Mouse (Mus musculus) embryonic facial prominence, embryonic 11.5 days (tissue): Measurements from ENCODE around the gene 3425401B19Rik. TPM values are rescaled to one million over a fixed set of nuclear protein-coding genes. Genes with fewer than 3 reads are reported as not detected.

Source experiments
- ATAC-seq: fragments of 200-750 bp; cut with Nextera tagmentation; replicated peaks from 2 replicates; pipeline ENCODE4 v1.8.0; 2017; ENCODE audit warnings: low read depth; ENCODE audit not compliant: insufficient number of reproducible peaks, low FRiP score, low TSS enrichment
- DNase-seq: peaks from one replicate; pipeline ENCODE4 v3.0.0-alpha.2; 2015; ENCODE audit warnings: low spot score
- H3K27ac ChIP-seq: fragments of 300-500 bp; sonication (generic); replicated peaks from 2 replicates; pipeline ENCODE4 v1.5.1; 2014; ENCODE audit warnings: mild to moderate bottlenecking, low read depth, low read length, control low read depth
- H3K27me3 ChIP-seq: fragments of 300-500 bp; sonication (generic); 2 replicates; pipeline ENCODE4 v1.6.1; 2014; ENCODE audit warnings: mild to moderate bottlenecking, low read length, moderate library complexity, mixed read lengths; ENCODE audit not compliant: control insufficient read depth, insufficient read depth
- H3K36me3 ChIP-seq: fragments of 300-500 bp; sonication (generic); replicated peaks from 2 replicates; pipeline ENCODE4 v1.6.1; 2014; ENCODE audit warnings: low read depth, mild to moderate bottlenecking, low read length, moderate library complexity, mixed read lengths; ENCODE audit not compliant: control insufficient read depth, insufficient read depth
- H3K4me1 ChIP-seq: fragments of 300-500 bp; sonication (generic); 2 replicates; pipeline ENCODE4 v1.6.1; 2014; ENCODE audit warnings: low read length, mixed read lengths; ENCODE audit not compliant: control insufficient read depth, insufficient read depth
- H3K4me2 ChIP-seq: fragments of 300-500 bp; sonication (generic); 2 replicates; pipeline ENCODE4 v1.6.1; 2014; ENCODE audit warnings: low read depth, mild to moderate bottlenecking, control low read depth, low read length, moderate library complexity
- H3K4me3 ChIP-seq: fragments of 300-500 bp; sonication (generic); 2 replicates; pipeline ENCODE4 v1.5.1; 2014; ENCODE audit warnings: low read depth, low read length, control low read depth
- H3K9ac ChIP-seq: fragments of 300-500 bp; sonication (generic); replicated peaks from 2 replicates; pipeline ENCODE4 v1.6.1; 2014; ENCODE audit warnings: mild to moderate bottlenecking, control low read depth, low read length
- H3K9me3 ChIP-seq: fragments of 300-500 bp; sonication (generic); replicated peaks from 2 replicates; pipeline ENCODE4 v1.6.1; 2016; ENCODE audit warnings: mild to moderate bottlenecking, low read length, inconsistent platforms, mixed read lengths; ENCODE audit not compliant: control insufficient read depth
- WGBS: fragments of 180-500 bp; shearing (Covaris S2); extraction: QIAGEN DNeasy Blood & Tissue Kit; methylation state at CpG from one replicate; pipeline ENCODE4 v1.1.7; 2014; 5-methylcytosine and 5-hydroxymethylcytosine counted together
- polyA plus RNA-seq: library from polyadenylated mRNA; unstranded; fragments of >200 nt; fragmentation: Nextera tagmentation; extraction: Ambion mirVana; gene quantifications from 2 replicates; pipeline ENCODE4 v1.2.1, GENCODE M21; 2014

3425401B19Rik gene
- polyA plus RNA-seq, 1 experiment from 2014 or later = not detected

DNA sequence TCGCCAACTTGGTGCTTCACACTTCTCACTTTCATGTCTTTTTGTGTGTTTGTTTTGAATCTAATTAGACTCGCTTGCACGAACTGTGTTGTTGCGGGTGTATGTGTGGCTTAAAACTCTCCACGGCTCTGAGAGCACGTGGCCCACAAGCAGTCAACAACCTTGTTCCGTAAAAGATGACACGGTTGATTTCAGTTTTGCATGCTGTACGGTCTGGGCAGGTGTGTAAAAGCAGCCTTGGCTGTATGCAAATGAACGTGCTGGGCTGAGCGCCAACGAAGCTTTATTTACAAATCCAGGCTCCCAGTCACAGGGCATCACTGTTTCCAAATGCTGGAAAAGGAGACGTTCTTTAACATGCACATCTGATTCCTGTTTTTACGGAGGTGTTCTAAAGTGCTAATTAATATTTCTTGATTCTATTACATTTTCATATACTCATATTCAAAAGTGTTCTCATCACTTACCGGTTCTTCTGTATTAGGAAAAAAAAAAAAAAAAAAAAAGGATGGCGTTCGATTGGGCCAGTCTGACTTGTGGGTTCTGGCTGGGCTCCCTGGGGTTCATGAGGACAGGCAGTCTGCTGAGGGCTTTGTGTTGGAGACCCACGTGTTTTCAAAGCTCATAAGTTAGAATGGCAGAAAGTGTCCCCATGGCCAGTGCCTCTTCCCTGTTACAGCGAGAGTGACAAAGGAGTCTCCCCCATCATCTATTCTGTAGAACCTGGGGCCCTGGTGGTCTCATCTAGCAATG lies 935 bp downstream of the 3425401B19Rik start:
- H3K4me3 ChIP-seq = no peak overlapping the region
- H3K4me1 ChIP-seq = no peaks in the 10 kb centered on the region
- DNase-seq (no peak), ATAC-seq (no peak)
- no peaks in the 10 kb centered on the region for H3K27me3 ChIP-seq
- H3K27ac ChIP-seq = no peak overlapping the region
- no peaks in the 10 kb centered on the region for H3K9me3 ChIP-seq
- no peak overlapping the region for H3K9ac ChIP-seq
- 65% methylated on average over 19 of the region's 19 CpGs for WGBS
- no peak overlapping the region for H3K4me2 ChIP-seq
- no peaks in the 10 kb centered on the region for H3K36me3 ChIP-seq

DNA sequence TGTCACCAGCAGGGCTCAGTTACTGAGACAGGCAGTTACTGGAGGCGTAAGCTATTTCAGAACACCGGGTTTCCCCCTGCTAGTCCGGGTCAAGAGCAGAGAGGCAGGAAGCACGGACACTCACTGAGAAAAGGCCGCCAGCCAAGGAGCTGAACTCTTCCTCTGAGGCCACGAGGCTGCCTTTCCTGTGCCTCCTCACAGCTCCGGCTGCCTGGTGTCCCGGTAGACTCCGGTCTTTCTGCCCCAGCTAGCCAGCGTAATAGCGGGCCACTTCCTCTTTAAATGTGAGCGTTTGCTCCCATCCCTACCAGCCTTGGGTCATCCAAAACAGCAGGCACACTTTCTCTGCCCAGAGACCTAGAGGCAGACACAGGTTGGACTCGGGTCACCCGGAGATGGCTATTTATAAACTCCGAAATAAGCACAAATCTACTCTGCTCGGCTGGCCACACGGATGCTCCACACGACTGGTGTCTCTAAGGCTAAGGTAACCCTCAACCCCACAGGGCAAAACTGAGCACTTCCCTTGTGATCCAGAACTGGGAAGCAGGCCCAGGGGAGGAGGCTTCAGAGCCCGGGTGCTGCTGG lies 1.7 kb downstream of the 3425401B19Rik start:
- 29% methylated on average over 19 of the region's 19 CpGs for WGBS
- DNase-seq (no peak), ATAC-seq (no peak)
- H3K27ac ChIP-seq = no peak overlapping the region
- H3K36me3 ChIP-seq = no peaks in the 10 kb centered on the region
- no peaks in the 10 kb centered on the region for H3K9me3 ChIP-seq
- no peaks in the 10 kb centered on the region for H3K27me3 ChIP-seq
- no peak overlapping the region for H3K4me3 ChIP-seq
- no peak overlapping the region for H3K4me2 ChIP-seq
- no peaks in the 10 kb centered on the region for H3K4me1 ChIP-seq
- H3K9ac ChIP-seq = no peak overlapping the region; the same call in 1 of the 2 replicates

- WGBS = 91% methylated on average over 12 of the region's 12 CpGs
Measured at GRCm38 (mm10) chr14:32682536-32682935, 2.6 kb downstream of the 3425401B19Rik start.

DNA sequence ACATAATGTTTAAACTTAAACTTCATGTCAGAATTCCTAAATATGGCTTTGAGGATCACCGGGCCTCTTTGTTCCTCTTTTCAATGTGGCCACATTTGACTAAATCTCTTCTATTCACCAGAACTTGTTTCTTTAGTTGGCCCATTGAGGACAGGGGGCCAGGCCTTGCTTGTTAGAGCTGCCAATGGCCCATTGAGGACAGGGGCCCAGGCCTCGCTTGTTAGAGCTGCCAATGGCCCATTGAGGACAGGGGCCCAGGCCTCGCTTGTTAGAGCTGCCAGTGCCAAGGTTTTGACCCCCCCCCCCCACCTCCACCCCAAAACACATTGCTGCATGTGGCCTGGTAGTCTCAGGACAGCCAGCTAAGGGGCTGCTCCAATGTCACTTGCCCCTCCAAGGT lies 3.5 kb downstream of the 3425401B19Rik start:
- 82% methylated on average over 3 of the region's 3 CpGs for WGBS
- H3K9me3 ChIP-seq = no peaks in the 10 kb centered on the region
- no peak overlapping the region for H3K27ac ChIP-seq
- no peak overlapping the region for H3K4me2 ChIP-seq
- no peaks in the 10 kb centered on the region for H3K4me1 ChIP-seq
- no peak for DNase-seq
- no peak overlapping the region for H3K9ac ChIP-seq
- no peak overlapping the region for H3K4me3 ChIP-seq
- no peaks in the 10 kb centered on the region for H3K27me3 ChIP-seq
- ATAC-seq = no peak
- no peaks in the 10 kb centered on the region for H3K36me3 ChIP-seq

More at GRCm38 (mm10) chr14:32682536-32682935, 2.6 kb downstream of the 3425401B19Rik start:
- Histone ChIP-seq H3K27ac (no peak overlapping the region), H3K9ac (no peak overlapping the region), H3K36me3 (no peaks in the 10 kb centered on the region), H3K4me3 (no peak overlapping the region), H3K9me3 (no peaks in the 10 kb centered on the region), H3K4me2 (no peak overlapping the region), H3K4me1 (no peaks in the 10 kb centered on the region), H3K27me3 (no peaks in the 10 kb centered on the region)
- 0 out of 2 replicates have a peak, but pooled peaks have one; percentile 48 for ATAC-seq
- DNase-seq = no peak

DNA sequence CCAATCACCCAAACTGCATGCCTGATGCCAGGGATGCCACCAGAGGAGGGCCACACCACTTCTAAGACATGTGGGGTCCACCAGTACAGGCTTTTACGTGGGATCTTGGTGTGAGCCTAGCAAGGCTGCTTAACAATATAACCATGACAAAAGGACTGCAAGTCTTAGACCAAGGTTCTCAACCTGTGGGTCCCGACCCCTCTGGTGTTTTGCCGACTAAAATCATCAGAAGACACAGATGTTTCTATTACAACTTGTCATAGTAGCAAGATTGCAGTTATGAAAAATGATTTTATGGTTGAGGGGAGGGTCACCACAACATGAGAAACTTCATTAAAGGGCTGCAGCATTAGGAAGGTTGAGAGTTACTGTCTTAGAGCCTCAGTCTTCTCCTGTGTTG lies 6.5 kb downstream of the 3425401B19Rik start:
- DNase-seq (no peak), ATAC-seq (no peak)
- Histone ChIP-seq H3K4me1 (no peaks in the 10 kb centered on the region), H3K4me3 (no peak overlapping the region), H3K9ac (no peak overlapping the region), H3K27ac (no peak overlapping the region), H3K9me3 (no peaks in the 10 kb centered on the region), H3K36me3 (no peaks in the 10 kb centered on the region), H3K4me2 (no peak overlapping the region), H3K27me3 (no peaks in the 10 kb centered on the region)
- WGBS = 64% methylated on average over 3 of the region's 3 CpGs

DNA sequence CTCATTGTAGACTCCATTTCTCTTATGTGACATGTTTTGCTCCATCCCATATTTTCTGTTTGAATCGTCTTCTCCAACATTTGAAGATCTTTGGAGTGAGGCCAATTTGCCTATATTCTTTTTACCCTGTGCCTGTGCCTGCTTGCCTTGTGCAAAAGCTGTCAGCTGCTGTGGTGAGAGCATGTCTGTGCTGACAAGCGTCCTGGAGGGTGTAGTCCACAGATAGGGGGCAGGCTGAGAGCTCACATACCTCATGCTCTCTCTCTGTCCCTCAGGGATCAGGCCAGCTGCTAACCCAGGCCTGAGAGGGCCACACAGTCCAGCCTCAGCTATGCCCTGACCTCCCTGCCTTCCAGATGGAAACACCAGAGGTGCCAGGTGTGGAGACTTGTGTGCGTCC lies 11.9 kb downstream of the 3425401B19Rik start:
- DNase-seq = no peak
- WGBS = 59% methylated on average over 3 of the region's 3 CpGs
- no peak for ATAC-seq
- no peaks in the 10 kb centered on the region for H3K27me3 ChIP-seq
- no peaks in the 10 kb centered on the region for H3K36me3 ChIP-seq
- H3K4me3 ChIP-seq = no peak overlapping the region
- no peak overlapping the region for H3K4me2 ChIP-seq
- no peak overlapping the region for H3K9ac ChIP-seq
- no peaks in the 10 kb centered on the region for H3K4me1 ChIP-seq
- H3K27ac ChIP-seq = no peak overlapping the region
- no peaks in the 10 kb centered on the region for H3K9me3 ChIP-seq

GRCm38 (mm10) chr14:32663099-32663498 lies 22.0 kb downstream of the 3425401B19Rik start:
- WGBS = 81% methylated on average over 6 of the region's 6 CpGs
- Histone ChIP-seq H3K4me3 (no peak overlapping the region), H3K9ac (no peak overlapping the region), H3K27ac (no peak overlapping the region), H3K4me2 (no peak overlapping the region), H3K36me3 (no peaks in the 10 kb centered on the region), H3K9me3 (no peaks in the 10 kb centered on the region), H3K4me1 (no peaks in the 10 kb centered on the region), H3K27me3 (no peaks in the 10 kb centered on the region)
- no peak for ATAC-seq
- DNase-seq = no peak

- ATAC-seq (no peak), DNase-seq (no peak)
- Histone ChIP-seq H3K9me3 (no peaks in the 10 kb centered on the region), H3K9ac (no peak overlapping the region), H3K4me2 (no peak overlapping the region), H3K27ac (no peak overlapping the region), H3K4me1 (no peaks in the 10 kb centered on the region), H3K4me3 (no peak overlapping the region), H3K36me3 (no peaks in the 10 kb centered on the region), H3K27me3 (no peaks in the 10 kb centered on the region)
- 82% methylated on average over 9 of the region's 9 CpGs for WGBS
Measured at GRCm38 (mm10) chr14:32659781-32660180, 25.3 kb downstream of the 3425401B19Rik start.
